Mouse (Mus musculus): ENCODE measurements around the gene Gm5134. TPM values are rescaled to one million over a fixed set of nuclear protein-coding genes. Genes with fewer than 3 reads are reported as not detected.

The Gm5134 gene
- polyA plus RNA-seq, 1 experiment from 2014 or later, result 1.3 TPM

DNA sequence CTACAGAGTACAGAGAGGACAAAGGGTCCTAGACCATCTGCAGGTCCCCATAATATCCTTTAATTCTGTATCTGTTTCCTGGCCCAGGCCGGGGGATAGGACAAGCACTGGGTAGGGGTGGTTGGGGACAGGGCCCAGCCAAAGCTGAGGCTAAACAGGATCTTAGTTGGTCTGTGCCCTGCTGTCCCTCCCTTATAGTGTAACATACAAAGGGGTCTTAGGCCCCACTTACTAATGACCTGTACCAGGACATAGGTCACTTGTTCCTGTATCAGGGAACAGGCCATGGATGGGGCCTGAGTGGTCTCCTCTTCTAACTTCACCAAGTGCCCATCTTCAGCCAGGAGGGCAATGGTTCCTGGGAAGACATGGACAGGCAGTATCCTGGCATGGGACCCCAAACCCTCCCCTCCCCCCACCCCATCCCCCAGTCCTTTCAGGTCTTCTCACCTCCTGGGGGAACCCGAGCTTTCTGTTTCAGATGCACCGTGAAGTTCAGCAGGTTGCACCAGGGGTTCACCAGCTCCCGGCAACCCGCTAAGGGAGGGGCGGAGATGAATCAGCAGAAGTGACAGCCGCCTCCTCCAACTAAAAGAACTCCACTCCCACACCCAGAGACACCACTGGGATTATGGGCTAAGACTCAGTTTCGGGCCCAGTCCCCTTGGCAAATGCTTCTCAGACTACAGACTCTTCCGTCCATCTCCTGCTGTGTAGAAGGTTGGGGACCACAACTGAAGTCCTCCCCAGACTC, 14.7 kb upstream of the Gm5134 start:
- DNase-seq (ENCODE audit: low spot score), result no peak

DNA sequence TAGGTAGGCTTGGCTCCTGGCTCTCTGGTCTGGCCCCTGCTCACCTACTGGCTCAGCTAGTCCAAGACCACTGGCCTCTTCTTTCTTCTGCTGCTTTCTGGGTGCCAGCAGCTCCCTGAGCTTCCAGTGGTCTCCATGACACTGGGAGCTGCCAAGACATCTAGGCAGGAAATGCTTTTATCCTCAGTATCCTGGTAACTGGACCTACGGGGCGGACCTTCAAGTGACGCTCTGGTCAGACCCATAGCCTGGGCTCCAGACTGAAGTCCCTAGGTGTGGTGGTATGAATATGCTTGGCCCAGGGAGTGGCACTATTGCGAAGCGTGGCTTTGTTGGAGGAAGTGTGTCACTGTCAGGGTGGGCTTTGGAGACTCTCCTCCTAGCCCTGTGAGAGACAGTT, 13.8 kb upstream of the Gm5134 start, which contains the start of gene Gm867:
Gene Gm867, minus strand, starts transcription at position 153 of the 400 bp plus-strand sequence.
- no peak for DNase-seq (ENCODE audit: low spot score)

DNA sequence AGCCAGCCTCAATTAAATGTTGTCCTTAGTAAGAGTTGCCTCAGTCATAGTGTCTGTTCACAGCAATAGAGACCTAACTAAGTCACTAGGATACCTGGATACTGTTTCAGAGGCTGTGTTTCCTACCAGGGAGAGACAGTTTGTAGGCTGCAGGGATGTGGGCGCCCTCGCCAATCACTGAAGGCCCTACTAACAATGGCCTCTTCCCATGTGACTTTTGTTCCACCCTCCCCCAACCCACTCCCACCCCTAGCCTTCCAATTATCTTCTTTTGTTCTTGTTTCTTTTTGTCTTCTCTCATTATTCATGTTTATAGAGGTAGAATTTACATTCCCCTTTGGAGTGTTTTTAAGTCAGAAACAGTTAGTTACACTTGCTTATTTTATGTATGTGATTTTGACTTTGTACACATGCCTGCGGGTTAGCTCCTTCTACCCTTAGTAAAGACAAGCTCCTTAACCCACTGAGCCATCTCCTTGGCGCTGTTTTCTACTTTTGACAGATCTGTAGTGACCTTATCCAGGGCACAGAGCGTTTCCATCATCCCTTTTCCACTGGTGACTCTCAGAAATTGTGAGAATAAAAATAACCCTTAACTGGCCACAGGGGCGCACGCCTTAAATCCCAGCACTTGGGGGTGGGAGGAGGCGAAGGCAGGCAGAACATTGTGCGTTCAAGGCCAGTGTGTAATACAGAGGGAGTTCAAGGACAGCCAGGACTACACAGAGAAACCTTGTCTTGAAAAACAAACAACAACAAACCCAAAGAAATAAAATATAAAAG, 13.1 kb upstream of the Gm5134 start:
- DNase-seq (ENCODE audit: low spot score), result no peak

DNA sequence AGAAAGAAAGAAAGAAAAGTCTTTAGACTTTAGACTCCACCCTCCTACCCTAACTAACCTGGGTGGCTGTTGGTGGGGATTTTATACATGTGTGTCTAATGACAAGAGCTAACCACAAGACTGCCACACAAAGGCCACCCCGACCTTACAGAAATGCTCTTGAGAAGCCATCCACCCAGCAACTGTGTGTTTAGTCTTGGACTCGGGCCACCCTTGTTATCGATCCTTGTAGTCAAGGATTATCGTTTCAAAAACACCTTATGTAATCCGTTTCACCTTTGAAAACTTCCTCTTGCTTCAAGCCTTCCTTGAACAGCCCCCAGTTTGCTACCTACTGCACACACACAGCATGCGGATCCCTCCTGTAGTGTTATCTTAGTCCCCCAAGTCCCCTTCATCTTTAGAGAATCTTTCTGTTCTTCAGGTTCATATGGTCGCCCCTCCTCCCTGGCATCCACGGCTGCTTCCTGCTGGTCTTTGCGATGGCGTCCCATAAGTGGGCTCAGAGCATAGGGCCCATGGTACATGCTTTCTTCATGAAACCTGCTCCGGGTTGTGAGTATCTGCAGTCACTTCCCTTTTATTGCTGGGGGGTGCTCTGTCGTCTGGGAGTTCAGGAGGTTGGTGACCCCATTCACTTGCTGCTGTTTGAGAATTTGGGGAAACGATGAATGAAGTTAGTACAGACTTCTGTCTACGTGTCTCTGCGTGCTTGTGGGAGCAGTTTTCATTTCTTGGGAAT, 11.4 kb upstream of the Gm5134 start, which contains the start of gene Vpreb3:
Gene Vpreb3, plus strand, starts transcription at position 322 of the 742 bp plus-strand sequence.
- DNase-seq (ENCODE audit: low spot score), result no peak

DNA sequence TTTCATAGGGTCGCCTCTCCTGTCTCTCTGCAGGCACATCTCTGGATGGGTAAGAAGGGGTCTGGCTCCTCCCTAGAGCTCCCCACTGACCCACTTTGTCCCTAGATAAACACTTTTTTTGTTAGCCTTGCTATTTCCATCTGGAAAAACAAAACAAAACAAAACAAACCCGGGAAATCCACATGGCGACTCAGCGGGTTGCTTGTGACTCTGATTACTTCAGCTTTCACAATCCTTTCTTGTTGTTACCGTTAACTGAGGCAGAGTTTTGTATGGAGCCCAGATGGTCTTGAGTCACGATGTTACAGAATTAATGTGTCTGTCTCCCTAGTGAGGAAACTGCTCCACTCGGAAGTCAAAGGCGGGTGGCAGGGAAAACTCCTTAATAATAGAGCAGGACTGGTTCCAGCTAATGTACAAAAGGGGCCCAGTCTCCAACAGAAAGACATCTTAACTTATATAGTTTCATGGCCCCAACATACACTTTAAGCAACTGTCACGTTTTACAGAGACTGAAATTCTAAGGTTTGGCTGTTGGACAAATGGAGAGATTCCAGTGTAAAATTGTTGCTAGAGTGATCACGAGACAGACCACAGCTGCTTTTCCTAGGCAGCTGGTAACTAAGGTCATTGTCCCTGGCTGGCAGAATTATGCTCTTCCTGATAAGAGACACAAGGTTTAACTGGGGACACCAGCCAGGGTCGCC, 10.1 kb upstream of the Gm5134 start:
- DNase-seq (ENCODE audit: low spot score), result no peak

DNA sequence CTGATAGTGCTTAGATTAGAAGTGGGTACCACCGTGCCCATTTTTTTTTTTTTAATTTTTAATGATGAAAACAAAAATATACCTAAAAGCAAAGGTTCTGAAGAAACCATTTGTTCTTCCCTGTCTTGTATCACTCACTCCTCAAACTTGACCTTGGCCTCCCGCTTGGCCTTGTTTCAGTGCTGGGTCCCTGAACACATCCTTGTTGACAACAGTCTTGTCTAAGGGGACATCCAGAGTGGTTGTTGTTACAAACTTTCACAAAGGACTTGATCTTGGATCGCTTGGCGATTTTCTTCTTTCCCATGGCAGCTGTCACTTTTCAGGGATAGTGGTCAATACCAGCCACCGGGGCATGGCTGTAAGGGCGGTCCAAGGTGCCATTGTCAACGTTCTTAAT, 9.1 kb upstream of the Gm5134 start:
- DNase-seq (ENCODE audit: low spot score), result no peak

DNA sequence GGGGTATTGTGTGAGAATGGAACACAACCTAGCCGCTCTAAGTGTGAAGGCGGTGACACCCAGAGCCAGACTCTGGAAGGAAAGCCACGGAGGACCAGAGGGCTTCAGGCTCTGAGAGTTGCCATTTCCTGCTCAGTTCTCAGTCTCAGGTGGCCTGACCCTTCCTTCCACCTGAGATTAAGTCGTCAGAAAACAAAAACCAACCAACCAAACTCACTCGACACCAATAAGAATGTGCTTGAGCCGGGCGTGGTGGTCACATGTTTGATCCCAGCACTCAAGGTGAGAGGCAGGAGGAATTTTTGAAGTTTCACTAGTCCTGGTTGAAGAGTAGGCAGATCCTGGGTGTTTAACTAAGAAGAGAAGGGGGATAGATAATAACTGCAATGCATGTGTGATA, 8.4 kb upstream of the Gm5134 start:
- DNase-seq (ENCODE audit: low spot score), result no peak

DNA sequence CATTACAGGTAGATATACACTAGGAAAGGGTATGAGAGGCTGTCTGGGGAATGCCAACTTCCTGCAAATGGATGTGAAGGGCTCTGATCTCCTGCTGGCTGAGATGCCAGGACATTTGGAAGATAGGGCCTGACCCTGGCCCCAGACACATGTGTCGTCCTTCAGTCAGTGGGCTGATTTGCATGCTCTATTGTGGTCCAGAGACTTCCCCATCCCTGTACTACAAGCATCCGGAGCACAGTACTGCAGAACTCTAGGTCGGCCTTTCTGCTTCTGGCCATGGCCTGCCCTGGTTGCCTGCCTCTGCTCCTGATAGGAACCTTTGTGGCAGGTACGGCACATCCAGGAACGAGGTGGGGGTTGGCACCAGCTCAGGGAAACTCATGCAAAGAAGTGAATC, 6.2 kb upstream of the Gm5134 start:
- no peak for DNase-seq (ENCODE audit: low spot score)

DNA sequence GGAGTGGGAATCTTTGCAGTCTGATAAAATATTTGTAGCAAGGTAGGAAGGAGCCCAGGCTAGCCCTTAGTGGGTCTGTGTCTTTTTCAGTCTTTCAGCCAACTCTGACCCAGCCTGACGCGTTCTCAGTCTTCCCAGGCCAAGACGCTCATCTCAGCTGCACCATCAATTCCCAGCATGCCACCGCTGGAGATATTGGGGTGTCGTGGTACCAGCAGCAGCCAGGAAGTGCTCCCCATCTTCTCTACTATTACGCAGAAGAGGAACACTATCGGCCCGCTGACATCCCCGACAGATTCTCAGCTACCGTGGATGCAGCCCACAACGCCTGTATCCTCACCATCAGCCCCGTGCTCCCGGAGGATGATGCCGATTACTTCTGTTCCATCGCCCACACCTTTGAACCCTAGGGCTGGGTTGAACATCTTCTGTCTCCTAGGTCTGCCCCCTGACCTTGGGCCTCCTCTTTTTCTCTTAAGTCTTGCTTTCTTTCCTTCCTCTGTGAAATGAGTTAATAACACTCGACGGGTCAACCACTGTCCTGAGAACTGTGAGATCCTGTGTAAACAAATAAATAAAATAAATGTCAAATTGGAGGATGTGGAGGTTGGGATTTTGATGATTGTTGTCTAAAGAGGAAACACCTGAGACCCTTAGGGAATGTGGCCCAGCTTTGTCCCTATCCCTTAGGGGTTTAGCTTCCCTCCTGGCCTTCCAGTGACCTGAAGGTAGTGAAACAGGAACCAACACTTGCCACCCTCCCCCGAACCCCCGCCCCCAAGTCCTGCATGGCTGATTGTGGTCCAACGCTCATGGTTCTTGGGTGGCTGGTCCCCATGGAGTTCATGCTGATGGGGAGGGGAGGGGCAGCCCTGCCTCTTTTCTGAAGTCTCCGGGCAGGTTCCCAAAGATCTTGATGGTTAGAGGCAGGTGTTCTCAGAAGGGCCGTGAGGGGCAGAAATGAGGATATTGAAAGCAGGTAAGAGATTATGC, 5.0 kb upstream of the Gm5134 start:
- DNase-seq (ENCODE audit: low spot score), result no peak

DNA sequence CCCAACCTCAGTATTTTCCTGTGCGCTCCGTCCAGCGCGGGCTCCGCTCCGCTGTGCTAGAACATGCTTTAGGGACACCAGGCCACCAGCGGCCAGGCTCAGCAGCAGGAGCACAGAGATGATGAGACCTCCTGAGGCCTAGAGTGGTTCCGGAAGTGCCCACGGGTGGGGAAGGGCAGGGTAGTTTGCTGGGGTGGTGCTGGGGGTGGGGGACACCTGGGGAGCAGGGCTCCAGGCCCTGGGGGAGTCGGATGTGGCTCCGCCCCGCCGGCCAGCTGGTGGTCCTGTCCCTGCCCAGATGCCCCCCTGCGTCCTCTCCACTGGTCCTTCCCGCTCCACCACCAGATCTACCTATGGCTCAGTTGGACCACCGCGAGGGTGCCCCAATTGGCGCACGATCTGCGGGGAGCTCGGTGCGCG, 3.5 kb upstream of the Gm5134 start:
- peak; percentile 69 for DNase-seq (ENCODE audit: low spot score)

DNA sequence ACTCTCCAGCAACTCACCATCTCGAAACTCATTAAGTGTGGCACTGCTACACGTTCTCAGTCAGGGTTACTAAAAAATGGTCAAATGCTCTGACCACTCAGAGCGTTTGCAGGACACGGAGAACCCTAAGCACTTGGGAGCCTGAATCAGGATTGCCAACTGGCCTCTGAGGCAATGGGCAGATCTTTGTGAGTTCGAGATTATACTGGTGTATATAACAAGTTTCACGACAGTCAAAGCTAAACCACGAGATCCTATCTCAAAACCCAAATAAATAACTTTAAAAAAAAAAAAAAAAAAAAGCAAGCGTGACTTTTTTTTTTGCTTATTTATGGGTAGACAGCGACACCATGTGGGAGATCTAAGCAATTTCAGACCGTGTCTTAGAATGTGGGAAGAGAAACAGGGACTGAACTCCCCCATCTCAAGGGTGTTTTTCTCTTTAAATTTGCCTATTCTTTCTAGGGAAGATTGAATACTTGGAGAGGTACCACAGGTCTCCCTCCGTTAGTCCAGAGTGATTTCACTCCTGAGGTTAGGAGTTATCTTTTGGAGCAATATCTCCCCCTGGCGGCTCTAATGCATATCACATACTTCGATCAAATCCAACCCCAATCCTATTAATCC, 2.8 kb upstream of the Gm5134 start:
- DNase-seq (ENCODE audit: low spot score), result peak; percentile 73

DNA sequence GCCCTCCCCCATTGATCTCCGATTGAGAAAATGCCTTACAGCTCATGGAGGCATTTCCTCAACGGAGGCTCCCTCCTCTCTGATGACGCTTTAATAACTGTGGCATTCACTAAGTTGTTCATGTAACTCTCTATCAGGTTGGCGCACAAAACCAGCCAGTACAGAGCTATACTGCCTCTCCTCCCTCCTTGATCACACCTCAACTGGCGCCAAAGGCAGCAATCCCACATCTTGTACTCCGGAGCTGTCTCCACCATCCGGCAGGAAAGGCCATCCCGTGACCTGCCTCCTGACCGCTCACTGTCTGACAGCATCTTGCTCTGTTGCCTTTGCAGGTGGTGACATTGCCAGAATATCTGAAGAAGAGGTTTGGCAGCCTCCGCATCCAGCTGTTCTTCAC, 19.5 kb downstream of the Gm5134 start:
- no peak for DNase-seq (ENCODE audit: low spot score)

DNA sequence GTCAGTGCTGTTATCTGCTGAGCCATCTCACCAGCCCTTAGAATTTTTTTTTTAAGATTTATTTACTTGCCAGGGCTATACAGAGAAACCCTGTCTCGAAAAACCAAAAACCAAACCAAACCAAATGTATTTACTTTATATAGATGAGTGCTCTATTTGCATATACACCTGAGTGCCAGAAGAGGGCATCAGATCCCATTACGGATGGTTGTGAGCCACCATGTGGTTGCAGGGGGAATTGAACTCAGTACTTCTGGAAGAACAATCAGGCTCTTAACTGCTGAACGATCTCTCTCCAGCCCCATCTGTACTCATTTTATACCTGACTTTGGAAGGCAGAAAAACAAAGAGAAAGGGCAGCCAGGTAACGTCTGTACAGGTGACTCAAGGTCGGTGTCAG, 20.9 kb downstream of the Gm5134 start:
- peak; percentile 52 for DNase-seq (ENCODE audit: low spot score)

DNA sequence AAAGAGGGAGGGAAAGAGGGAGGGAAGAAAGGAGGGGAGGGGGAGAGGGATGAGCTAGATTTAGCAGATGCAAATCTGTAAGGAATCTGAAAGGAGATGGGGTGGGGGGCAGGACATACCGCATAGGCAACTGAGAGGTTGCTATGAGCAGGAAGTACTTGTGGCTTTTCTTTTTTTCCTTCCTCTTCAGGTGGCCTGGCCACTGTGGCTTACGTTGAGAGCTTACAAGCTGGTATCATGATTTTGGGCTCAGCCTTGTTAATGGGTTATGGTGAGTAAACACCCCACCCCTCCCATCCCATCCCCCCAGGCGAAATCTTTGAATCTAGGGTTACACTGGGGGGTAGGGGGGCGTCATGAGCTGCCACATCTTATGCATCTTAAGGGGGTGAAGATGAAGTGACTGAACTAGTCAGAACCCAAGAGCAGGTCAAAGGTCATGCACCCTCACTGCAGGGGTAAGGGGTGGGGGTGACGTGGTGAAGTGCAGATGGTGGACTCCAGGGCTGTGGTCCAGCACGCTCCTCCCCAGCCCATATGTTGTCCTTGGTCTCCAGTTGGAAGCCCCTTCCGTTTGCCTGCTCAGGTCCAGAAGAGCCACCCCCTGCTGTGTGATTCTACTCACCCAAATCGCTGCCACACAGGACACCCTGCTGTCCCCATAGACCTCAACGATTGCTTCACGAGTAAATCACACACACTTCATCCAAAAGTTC, 24.0 kb downstream of the Gm5134 start:
- peak; percentile 24 for DNase-seq (ENCODE audit: low spot score)

DNA sequence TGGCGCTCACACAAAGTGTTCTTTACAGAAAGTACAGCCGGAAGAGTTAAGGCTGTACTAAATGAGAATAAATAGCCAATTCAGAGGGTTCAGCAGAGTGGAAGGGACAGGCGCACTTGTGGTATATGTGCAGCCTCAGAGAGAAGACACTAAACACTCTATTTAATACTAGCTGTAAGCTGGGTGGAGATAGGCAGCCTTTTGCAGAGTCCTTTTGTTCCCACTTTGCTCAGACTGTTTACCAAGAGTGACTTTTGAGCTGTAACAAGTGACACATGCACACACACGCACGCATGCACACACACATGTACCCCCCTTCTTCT, 24.5 kb downstream of the Gm5134 start:
- DNase-seq (ENCODE audit: low spot score), result no peak

DNA sequence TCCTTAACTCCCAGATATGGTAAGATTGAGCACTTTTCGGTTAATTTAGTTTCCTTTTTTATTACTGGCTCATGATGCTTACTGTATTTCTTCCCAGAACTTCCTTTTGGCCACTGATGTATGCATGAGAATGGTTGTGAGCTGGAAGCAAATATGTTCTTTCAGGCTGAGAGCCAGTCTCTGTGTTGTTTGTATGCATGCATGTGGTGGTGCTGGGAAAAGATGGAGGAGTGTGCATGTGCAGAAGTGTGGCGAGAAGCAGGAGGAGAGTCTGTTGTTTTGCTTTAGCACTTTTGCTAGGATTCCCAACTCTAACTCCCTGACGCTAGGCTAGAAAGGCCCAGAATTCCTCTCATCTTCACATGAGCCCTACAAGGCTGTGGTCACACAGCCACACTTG, 25.1 kb downstream of the Gm5134 start:
- no peak for DNase-seq (ENCODE audit: low spot score)

DNA sequence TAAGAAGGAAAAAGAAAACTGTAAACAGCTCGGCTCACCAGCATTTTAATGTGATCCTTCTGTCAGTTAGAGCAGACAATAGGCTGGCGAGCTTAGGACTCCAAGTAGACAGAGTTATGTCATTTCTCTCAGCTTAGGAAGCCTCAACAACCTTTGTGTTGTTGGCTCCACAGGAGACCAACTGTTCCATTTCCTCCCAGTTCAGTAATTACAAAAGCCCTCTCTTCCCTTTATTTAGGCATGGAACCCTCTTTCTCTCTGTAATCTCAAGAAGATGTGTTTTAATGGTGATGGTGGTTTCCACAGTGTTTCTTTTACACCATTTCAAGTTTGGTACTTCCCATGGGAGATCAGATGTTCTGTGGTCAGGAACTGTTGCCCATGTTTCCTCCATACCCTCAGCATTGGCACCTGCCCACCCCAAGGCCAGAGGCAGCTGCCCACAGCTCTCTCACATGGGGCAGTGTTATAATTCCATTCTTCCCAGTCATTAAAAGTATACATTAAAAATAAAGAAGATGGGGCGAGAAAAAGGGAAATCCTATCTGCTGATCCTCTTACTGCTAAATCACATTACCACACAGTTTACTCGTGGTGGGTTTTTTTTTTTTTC, 36.2 kb downstream of the Gm5134 start:
- DNase-seq (ENCODE audit: low spot score), result no peak

DNA sequence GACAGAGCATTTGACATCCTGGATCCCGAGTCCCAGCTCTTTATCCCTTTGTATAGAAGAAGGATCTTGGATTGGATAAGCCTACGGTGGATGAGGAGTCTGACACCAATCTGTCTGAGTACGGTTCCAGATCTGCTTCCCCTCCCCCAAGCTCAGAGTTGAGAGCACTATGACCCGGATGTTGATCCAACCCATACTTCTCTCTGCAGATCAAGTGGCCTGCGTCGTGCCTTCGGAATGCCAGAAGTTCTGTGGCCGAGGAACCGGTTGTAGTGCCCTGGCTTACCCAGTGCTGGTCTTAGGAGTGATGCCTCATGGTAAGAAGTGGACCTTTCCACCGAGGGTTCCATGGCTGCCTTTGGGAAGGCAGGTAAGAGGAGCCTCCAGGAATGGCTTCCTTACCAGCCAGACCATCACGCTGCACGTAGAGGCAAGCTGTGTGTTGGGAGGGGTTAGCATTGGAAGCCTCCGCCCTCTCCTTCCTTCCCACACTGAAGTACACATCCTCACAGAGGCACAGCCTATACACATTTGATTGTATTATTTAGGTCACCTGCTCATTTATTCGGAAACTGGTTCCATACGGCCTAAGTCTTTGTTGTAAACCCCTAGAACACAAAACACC, 39.4 kb downstream of the Gm5134 start:
- no peak for DNase-seq (ENCODE audit: low spot score)
